Comparison of ENCODE assay signal across 12 mouse cellular contexts in genomic region chr7:24372300-24372699, GRCm38 (mm10). TPM values are rescaled to one million over a fixed set of nuclear protein-coding genes. Genes with fewer than 3 reads are reported as not detected.
A peak's percentile ranks its signal among the peaks of the same experiment; 100 is the strongest.
DNase-seq lines count a peak whose midpoint lies in the region; ATAC-seq lines count a peak whose summit lies in the region.
"Had no signal": no experiment of that assay in that cellular context is flagged by ENCODE, and none has a peak within 500 bp of the region (broad histone marks: within the 10 kb centered on the region; RNA-seq: fewer than 3 reads in every experiment).

No protein-coding gene starts in this region.

- peak; percentile 62 for ATAC-seq in heart, embryonic 12.5 days (ENCODE audit: insufficient number of reproducible peaks, low FRiP score)
- peak; percentile 10; the same call in 1 of the 2 replicates for ATAC-seq in megakaryocyte, adult 5-6 weeks (ENCODE audit: poor library complexity, severe bottlenecking)
- ATAC-seq: forebrain, embryonic 13.5 days had no signal

- H3K9ac ChIP-seq in heart, embryonic 12.5 days = peak overlapping the region; percentile 34; the same call in 1 of the 2 replicates
- H3K9ac ChIP-seq: forebrain, embryonic 13.5 days; midbrain, embryonic 12.5 days had no signal

- H3K9me3 ChIP-seq in heart, embryonic 12.5 days (replicated peaks) = no peaks in the 10 kb centered on the region
- H3K9me3 ChIP-seq: forebrain, embryonic 13.5 days; midbrain, embryonic 12.5 days had no signal

- intact Hi-C loops in heart, postnatal 10 days (cut with DNase I) = no loop called here

- peaks cover 29% of the 10 kb centered on the region for H3K27me3 ChIP-seq in heart, embryonic 12.5 days (replicated peaks)

- DNase-seq in heart, postnatal 10 days = no peak
- peak; percentile 38 for DNase-seq in CD4-positive helper T cell, adult 2 months (ENCODE audit: low read depth, low spot score)
- peak; percentile 90 for DNase-seq in liver
- no peak for DNase-seq in testis, postnatal 14 days (ENCODE audit: low spot score)
- DNase-seq in adrenal gland, adult 18-20 months (ENCODE audit: low spot score in 2 of 2) = no peak
- DNase-seq in yolk sac, embryonic 10.5 days (ENCODE audit: low spot score) = no peak
- DNase-seq: cerebellum, adult 11-12 months had no signal

- peak overlapping the region; percentile 17 for H3K4me3 ChIP-seq in heart, embryonic 12.5 days
- H3K4me3 ChIP-seq: forebrain, embryonic 13.5 days; midbrain, embryonic 12.5 days had no signal

- peaks cover 27% of the 10 kb centered on the region for H3K4me1 ChIP-seq in heart, embryonic 12.5 days (replicated peaks)

- peak overlapping the region; percentile 50 for H3K4me2 ChIP-seq in heart, embryonic 12.5 days
- H3K4me2 ChIP-seq: forebrain, embryonic 13.5 days; midbrain, embryonic 12.5 days had no signal

- H3K27ac ChIP-seq in heart, embryonic 12.5 days (ENCODE audit: poor library complexity, severe bottlenecking) = peak overlapping the region; percentile 75
- H3K27ac ChIP-seq: forebrain, embryonic 13.5 days; midbrain, embryonic 12.5 days had no signal

- WGBS in heart, embryonic 12.5 days = 56% methylated on average over 4 of the region's 11 CpGs

- H3K36me3 ChIP-seq in heart, embryonic 12.5 days = no peaks in the 10 kb centered on the region
- H3K36me3 ChIP-seq: midbrain, embryonic 12.5 days had no signal

RNA-seq across cellular contexts. Expression of gene Kcnn4, which starts 2.2 kb away (rescaled TPM):
- polyA plus RNA-seq in heart, embryonic 12.5 days (2016; fragmentation: Nextera tagmentation; extraction: Ambion mirVana) = 6.9 and 7.8 TPM in 2 replicates
- total RNA-seq in heart, postnatal 10 days (2021) = 1 to 10 TPM; 1.2 to 2.2 TPM
- total RNA-seq in megakaryocyte, adult 5-6 weeks (2015) = 5.9 and 7.6 TPM in 2 replicates
- 14.2 and 17.0 TPM in 2 replicates for total RNA-seq in megakaryocyte, adult 5-6 weeks (2017)
- 1 to 10 TPM in 1 of 2 experiments, under 1 TPM in 1; 0.60 to 1.5 TPM for total RNA-seq in adrenal gland, adult 18-20 months (2021)

RNA-seq across cellular contexts. Expression of gene Lypd5, which starts 23.3 kb away (rescaled TPM):
- polyA plus RNA-seq in heart, embryonic 12.5 days (2016; fragmentation: Nextera tagmentation; extraction: Ambion mirVana) = not detected in 2 replicates
- not detected for total RNA-seq in heart, postnatal 10 days (2021)
- not detected in 2 replicates for total RNA-seq in megakaryocyte, adult 5-6 weeks (2015)
- total RNA-seq in megakaryocyte, adult 5-6 weeks (2017) = not detected in 2 replicates
- not detected for total RNA-seq in adrenal gland, adult 18-20 months (2021)
- polyA plus RNA-seq: forebrain, embryonic 13.5 days; intestine, embryonic 14.5 days; midbrain, embryonic 12.5 days had no signal

RNA-seq across cellular contexts. Expression of gene Smg9, which starts 27.1 kb away (rescaled TPM):
- polyA plus RNA-seq in heart, embryonic 12.5 days (2016; fragmentation: Nextera tagmentation; extraction: Ambion mirVana) = 21.4 and 21.6 TPM in 2 replicates
- total RNA-seq in heart, postnatal 10 days (2021) = 10 to 100 TPM; 12.8 to 14.9 TPM
- 21.6 and 22.3 TPM in 2 replicates for total RNA-seq in megakaryocyte, adult 5-6 weeks (2015)
- 16.7 and 30.3 TPM in 2 replicates for total RNA-seq in megakaryocyte, adult 5-6 weeks (2017)
- 10 to 100 TPM; 17.7 to 20.1 TPM for total RNA-seq in adrenal gland, adult 18-20 months (2021)

RNA-seq across cellular contexts. Expression of gene Tescl, which starts 38.6 kb away (rescaled TPM):
- 0.31 TPM in 1 of 2 replicates, not detected in the other for polyA plus RNA-seq in heart, embryonic 12.5 days (2016; fragmentation: Nextera tagmentation; extraction: Ambion mirVana)
- under 1 TPM in 1 of 2 experiments, not detected in 1; 0.31 TPM for total RNA-seq in heart, postnatal 10 days (2021)
- not detected in 2 replicates for total RNA-seq in megakaryocyte, adult 5-6 weeks (2015)
- total RNA-seq in megakaryocyte, adult 5-6 weeks (2017) = not detected in 2 replicates
- 1 to 10 TPM in 1 of 2 experiments, under 1 TPM in 1; 0.73 to 1.3 TPM for total RNA-seq in adrenal gland, adult 18-20 months (2021)
- polyA plus RNA-seq: forebrain, embryonic 13.5 days; intestine, embryonic 14.5 days; midbrain, embryonic 12.5 days had no signal

RNA-seq across cellular contexts. Expression of gene Zfp94, which starts 55.8 kb away (rescaled TPM):
- 5.5 and 5.6 TPM in 2 replicates for polyA plus RNA-seq in heart, embryonic 12.5 days (2016; fragmentation: Nextera tagmentation; extraction: Ambion mirVana)
- 1 to 10 TPM; 2.2 to 2.5 TPM for total RNA-seq in heart, postnatal 10 days (2021)
- total RNA-seq in megakaryocyte, adult 5-6 weeks (2015) = 0.49 and 1.6 TPM in 2 replicates
- total RNA-seq in megakaryocyte, adult 5-6 weeks (2017) = 0.94 and 0.95 TPM in 2 replicates
- total RNA-seq in adrenal gland, adult 18-20 months (2021) = 1 to 10 TPM; 4.2 to 4.4 TPM

Comparison
In these comparisons a context has a peak if more than half of its experiments do, and no peak if none do; other contexts are left out.
1. DNase-seq: peak in CD4-positive helper T cell, adult 2 months (single experiment) and liver (single experiment); none in heart, postnatal 10 days (0 of 2), testis, postnatal 14 days (single experiment), adrenal gland, adult 18-20 months (0 of 2) and yolk sac, embryonic 10.5 days (single experiment).